Mouse (Mus musculus) midbrain, embryonic 14.5 days (tissue): Measurements from ENCODE around the gene Kcna6. TPM values are rescaled to one million over a fixed set of nuclear protein-coding genes. Genes with fewer than 3 reads are reported as not detected.

Experiments used
- ATAC-seq: fragments of 200-750 bp; cut with Nextera tagmentation; 2 replicates; pipeline ENCODE4 v1.8.0; 2017; ENCODE audit warnings: moderate number of reproducible peaks, moderate library complexity; ENCODE audit not compliant: low FRiP score, low TSS enrichment
- DNase-seq: peaks from one replicate; pipeline ENCODE4 v3.0.0-alpha.2; 2015
- H3K27ac ChIP-seq: fragments of 300-500 bp; sonication (generic); replicated peaks from 2 replicates; pipeline ENCODE4 v1.5.1; 2014; ENCODE audit warnings: mild to moderate bottlenecking, low read depth, low read length, moderate library complexity
- H3K27me3 ChIP-seq: fragments of 300-500 bp; sonication (generic); 2 replicates; pipeline ENCODE4 v1.6.1; 2014; ENCODE audit warnings: low read length, control low read depth, mixed read lengths; ENCODE audit not compliant: control insufficient read depth, insufficient read depth
- H3K36me3 ChIP-seq: fragments of 300-500 bp; sonication (generic); 2 replicates; pipeline ENCODE4 v1.6.1; 2014; ENCODE audit warnings: low read length, control low read depth; ENCODE audit not compliant: control insufficient read depth, insufficient read depth
- H3K4me1 ChIP-seq: fragments of 300-500 bp; sonication (generic); 2 replicates; pipeline ENCODE4 v1.6.1; 2014; ENCODE audit warnings: mild to moderate bottlenecking, antibody characterized with exemption, low read length, control low read depth; ENCODE audit not compliant: control insufficient read depth, insufficient read depth
- H3K4me2 ChIP-seq: fragments of 300-500 bp; sonication (generic); 2 replicates; pipeline ENCODE4 v1.6.1; 2014; ENCODE audit warnings: mild to moderate bottlenecking, low read length, moderate library complexity
- H3K4me3 ChIP-seq: fragments of 300-500 bp; sonication (generic); replicated peaks from 2 replicates; pipeline ENCODE4 v1.5.1; 2014; ENCODE audit warnings: low read depth, low read length
- H3K9ac ChIP-seq: fragments of 300-500 bp; sonication (generic); replicated peaks from 2 replicates; pipeline ENCODE4 v1.6.1; 2014; ENCODE audit warnings: mild to moderate bottlenecking, low read length, moderate library complexity
- H3K9me3 ChIP-seq: fragments of 300-500 bp; sonication (generic); 2 replicates; pipeline ENCODE4 v1.6.1; 2016; ENCODE audit warnings: low read length, control low read depth, mixed read lengths; ENCODE audit not compliant: control insufficient read depth
- WGBS: fragments of 180-500 bp; shearing (Covaris S2); extraction: QIAGEN DNeasy Blood & Tissue Kit; methylation state at CpG from one replicate; pipeline ENCODE4 v1.1.7; 2014; 5-methylcytosine and 5-hydroxymethylcytosine counted together
- polyA plus RNA-seq: library from polyadenylated mRNA; unstranded; fragments of >200 nt; fragmentation: Nextera tagmentation; extraction: Ambion mirVana; gene quantifications from 2 replicates; pipeline ENCODE4 v1.2.1, GENCODE M21; 2014

Kcna6 gene
- polyA plus RNA-seq, 1 experiment from 2014 or later = 13.3 TPM

GRCm38 (mm10) chr6:126667001-126667400 is 73.5 kb downstream of the Kcna6 start:
- H3K4me3 ChIP-seq = no peak overlapping the region
- H3K36me3 ChIP-seq = no peaks in the 10 kb centered on the region
- H3K4me2 ChIP-seq = no peak overlapping the region
- H3K4me1 ChIP-seq = 0 out of 2 replicates have a peak, but pooled peaks cover 3% of the 10 kb centered on the region
- WGBS = 93% methylated on average over 5 of the region's 5 CpGs
- ATAC-seq (no peak), DNase-seq (no peak)
- H3K9me3 ChIP-seq = no peaks in the 10 kb centered on the region
- H3K9ac ChIP-seq = no peak overlapping the region
- no peak overlapping the region for H3K27ac ChIP-seq
- H3K27me3 ChIP-seq = no peaks in the 10 kb centered on the region

GRCm38 (mm10) chr6:126666091-126666490 is 74.4 kb downstream of the Kcna6 start:
- H3K27me3 ChIP-seq = no peaks in the 10 kb centered on the region
- ATAC-seq (no peak), DNase-seq (peak; percentile 17)
- no peak overlapping the region for H3K4me2 ChIP-seq
- H3K4me1 ChIP-seq = 0 out of 2 replicates have a peak, but pooled peaks cover 3% of the 10 kb centered on the region
- H3K9ac ChIP-seq = no peak overlapping the region
- H3K27ac ChIP-seq = no peak overlapping the region
- H3K4me3 ChIP-seq = no peak overlapping the region
- H3K36me3 ChIP-seq = no peaks in the 10 kb centered on the region
- no peaks in the 10 kb centered on the region for H3K9me3 ChIP-seq
- 10% methylated on average over 6 of the region's 6 CpGs for WGBS

GRCm38 (mm10) chr6:126664569-126664968 is 75.9 kb downstream of the Kcna6 start:
- no peak for ATAC-seq

More at GRCm38 (mm10) chr6:126664569-126664968, 75.9 kb downstream of the Kcna6 start:
- Histone ChIP-seq H3K36me3 (no peaks in the 10 kb centered on the region), H3K27ac (no peak overlapping the region), H3K9ac (no peak overlapping the region), H3K4me2 (no peak overlapping the region), H3K9me3 (no peaks in the 10 kb centered on the region), H3K4me1 (0 out of 2 replicates have a peak, but pooled peaks cover 6% of the 10 kb centered on the region), H3K4me3 (no peak overlapping the region), H3K27me3 (no peaks in the 10 kb centered on the region)
- DNase-seq = peak; percentile 38
- WGBS = 56% methylated on average over 3 of the region's 3 CpGs

Other genes starting within 250 kb of the Kcna6 start
- gene Kcna5, start 205.3 kb downstream of the Kcna6 start, polyA plus RNA-seq = 2.6 and 3.5 TPM in 2 replicates
- gene Kcna1, start 94.3 kb downstream of the Kcna6 start, polyA plus RNA-seq = 0.95 and 1.8 TPM in 2 replicates
- gene Ndufa9, start 108.5 kb upstream of the Kcna6 start, polyA plus RNA-seq = 170 and 174 TPM in 2 replicates
- gene Akap3, start 112.4 kb upstream of the Kcna6 start, polyA plus RNA-seq = 0.07 and 0.09 TPM in 2 replicates
- gene Dyrk4, start 181.2 kb upstream of the Kcna6 start, polyA plus RNA-seq = not detected in 2 replicates
- gene Rad51ap1, start 198.9 kb upstream of the Kcna6 start, polyA plus RNA-seq = 13.2 and 14.8 TPM in 2 replicates
- gene D6Wsu163e, start 199.3 kb upstream of the Kcna6 start, polyA plus RNA-seq = 28.6 and 34.8 TPM in 2 replicates